Mouse (Mus musculus): ENCODE measurements around the gene Shb.
A peak's percentile ranks its signal among the peaks of the same experiment; 100 is the strongest.

Shb gene

GRCm38 (mm10) chr4:45503816-45504215 is 28.5 kb downstream of the Shb start:
- no peak for DNase-seq (ENCODE audit: low spot score)

- no peak for DNase-seq (ENCODE audit: low spot score)
Measured at GRCm38 (mm10) chr4:45503380-45503779, 28.9 kb downstream of the Shb start.

GRCm38 (mm10) chr4:45502002-45502401 is 30.3 kb downstream of the Shb start:
- no peak for DNase-seq (ENCODE audit: low spot score)

DNA sequence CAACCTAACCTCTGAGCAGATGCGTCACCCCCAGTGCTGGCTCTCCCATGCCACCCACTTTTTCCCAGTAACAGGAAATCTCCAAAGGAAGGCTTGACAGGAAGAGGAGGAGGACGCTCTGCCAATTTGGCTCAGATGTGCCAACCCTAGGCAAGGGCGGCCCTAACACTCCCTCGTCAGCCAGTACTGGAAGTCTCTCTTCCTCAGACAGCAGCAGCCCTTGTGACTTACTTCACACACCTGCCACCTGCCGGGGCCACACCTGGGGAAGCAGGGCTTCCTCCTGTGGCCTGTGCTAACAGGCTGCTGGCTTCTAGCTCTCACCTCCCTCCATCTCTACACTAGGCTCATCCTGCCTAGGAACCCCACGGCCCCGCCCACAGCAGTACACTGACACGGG is 31.9 kb downstream of the Shb start:
- DNase-seq (ENCODE audit: low spot score): no peak

- DNase-seq (ENCODE audit: low spot score): no peak
Measured at GRCm38 (mm10) chr4:45499556-45499955, 32.7 kb downstream of the Shb start.

DNA sequence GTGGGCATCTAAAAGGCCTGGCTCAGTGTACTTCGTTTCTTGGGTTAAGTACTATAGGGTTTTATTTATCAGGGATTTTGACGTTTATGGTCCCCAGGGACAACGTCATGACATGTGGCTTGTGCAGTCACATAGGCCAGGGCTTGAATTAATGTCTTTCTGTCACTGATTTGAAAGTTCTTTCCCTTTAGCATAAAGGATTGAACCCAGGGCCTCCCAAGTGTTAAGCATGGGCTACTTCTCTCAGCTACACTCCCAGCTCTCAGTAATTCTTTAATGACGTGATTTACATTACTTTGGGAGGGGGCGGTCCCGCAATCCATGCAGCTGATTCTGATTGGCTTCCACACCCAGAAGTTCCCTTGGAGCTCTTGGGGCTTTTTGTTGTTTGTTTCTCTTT is 33.2 kb downstream of the Shb start:
- DNase-seq (ENCODE audit: low spot score): no peak

- DNase-seq (ENCODE audit: low spot score): no peak
Measured at GRCm38 (mm10) chr4:45498345-45498744, 33.9 kb downstream of the Shb start.

GRCm38 (mm10) chr4:45497282-45497681 is 35.0 kb downstream of the Shb start:
- DNase-seq (ENCODE audit: low spot score): no peak

GRCm38 (mm10) chr4:45495531-45496201 is 36.6 kb downstream of the Shb start:
- no peak for DNase-seq (ENCODE audit: low spot score)

- no peak for DNase-seq (ENCODE audit: low spot score)
Measured at GRCm38 (mm10) chr4:45493786-45494400, 38.4 kb downstream of the Shb start.

DNA sequence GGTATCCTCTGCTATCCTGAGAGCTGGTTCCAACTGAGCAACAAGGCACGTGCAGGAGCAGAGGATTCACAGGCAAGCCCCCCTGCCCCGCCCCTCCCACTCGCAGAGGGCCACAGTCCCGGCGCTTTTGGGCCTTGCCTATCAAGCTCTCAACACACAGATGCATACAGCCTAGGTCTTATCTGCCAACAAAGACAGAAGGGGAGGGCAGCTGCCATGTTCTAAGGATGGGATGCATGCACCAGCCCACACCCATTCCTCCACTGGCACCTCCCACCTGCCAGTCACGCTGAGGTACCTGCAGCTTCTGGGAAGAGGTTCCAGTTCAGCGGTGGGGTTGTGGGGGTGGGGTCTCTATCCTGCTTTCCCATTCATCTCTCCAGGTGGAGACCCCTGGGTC is 39.2 kb downstream of the Shb start:
- no peak for DNase-seq (ENCODE audit: low spot score)

GRCm38 (mm10) chr4:45492681-45493081 is 39.6 kb downstream of the Shb start:
- DNase-seq (ENCODE audit: low spot score): no peak

DNA sequence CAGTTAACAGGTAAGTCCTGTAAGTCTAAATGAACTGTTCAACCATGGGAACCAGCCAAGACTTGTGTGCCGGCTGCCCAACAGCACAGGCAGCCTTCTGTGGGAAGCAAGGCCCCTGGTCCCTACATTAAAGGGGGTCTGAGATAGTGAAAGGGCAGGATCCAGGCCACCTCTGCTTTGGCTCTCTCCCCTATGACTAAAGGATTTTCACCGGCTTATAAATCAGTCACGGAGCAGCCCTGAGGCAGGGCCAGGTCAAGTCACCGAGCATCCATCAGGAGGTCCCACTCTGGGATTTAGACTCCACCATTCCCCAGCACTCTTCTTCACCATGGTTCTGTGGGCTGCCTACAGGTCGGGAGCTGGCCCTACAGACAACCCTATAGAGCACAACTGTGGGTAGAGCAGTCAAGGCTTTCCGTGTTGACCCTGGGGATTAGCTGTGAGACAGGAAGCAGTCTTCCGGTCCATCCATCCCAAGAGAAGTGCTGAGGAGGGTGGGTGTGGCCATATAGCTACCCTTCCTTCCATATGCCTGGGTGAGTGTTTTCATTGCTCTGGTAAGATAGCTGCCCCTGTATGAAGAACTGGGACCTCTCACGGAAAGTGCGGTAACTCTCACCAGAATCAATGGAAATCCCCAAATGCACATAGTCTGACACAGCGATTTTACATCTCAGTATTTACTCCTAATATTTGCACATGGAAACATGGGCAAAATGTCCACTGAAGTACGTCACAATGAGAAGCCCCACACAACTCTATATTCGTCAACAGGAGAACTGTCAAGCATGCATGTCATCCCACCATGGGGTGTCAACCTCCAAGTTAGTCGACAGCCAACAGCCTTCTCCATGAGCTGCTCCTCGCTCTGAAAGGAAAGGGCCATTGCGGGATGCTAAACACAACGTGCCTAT is 40.3 kb downstream of the Shb start:
- DNase-seq (ENCODE audit: low spot score): no peak

DNA sequence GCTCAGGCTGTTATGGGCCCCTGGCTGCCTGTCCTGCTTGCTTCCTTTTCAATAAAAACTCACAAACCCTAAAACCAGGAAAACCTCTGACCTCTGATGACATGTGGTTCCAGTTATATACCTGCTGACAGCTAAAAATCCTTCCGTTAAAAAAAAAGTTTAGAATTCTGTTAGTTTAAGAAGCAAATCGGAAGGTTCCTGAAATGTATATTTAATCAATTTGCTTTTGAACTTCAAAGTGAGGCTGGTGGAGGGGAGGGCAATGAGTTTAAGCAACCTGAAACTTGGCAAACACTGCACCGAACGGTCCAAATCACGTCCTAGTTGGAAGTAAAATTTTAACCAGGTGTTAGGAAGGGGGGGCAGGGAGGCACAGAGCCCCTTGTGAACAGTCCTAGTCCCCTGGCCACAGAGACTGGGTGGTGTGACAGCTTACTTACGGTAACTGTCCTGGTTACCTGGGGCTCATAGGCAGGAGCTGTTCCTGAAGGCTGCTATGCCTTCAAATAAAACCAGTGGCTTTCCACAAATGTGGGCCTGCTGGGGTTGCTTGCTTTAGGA is 41.1 kb downstream of the Shb start:
- DNase-seq (ENCODE audit: low spot score): no peak

DNA sequence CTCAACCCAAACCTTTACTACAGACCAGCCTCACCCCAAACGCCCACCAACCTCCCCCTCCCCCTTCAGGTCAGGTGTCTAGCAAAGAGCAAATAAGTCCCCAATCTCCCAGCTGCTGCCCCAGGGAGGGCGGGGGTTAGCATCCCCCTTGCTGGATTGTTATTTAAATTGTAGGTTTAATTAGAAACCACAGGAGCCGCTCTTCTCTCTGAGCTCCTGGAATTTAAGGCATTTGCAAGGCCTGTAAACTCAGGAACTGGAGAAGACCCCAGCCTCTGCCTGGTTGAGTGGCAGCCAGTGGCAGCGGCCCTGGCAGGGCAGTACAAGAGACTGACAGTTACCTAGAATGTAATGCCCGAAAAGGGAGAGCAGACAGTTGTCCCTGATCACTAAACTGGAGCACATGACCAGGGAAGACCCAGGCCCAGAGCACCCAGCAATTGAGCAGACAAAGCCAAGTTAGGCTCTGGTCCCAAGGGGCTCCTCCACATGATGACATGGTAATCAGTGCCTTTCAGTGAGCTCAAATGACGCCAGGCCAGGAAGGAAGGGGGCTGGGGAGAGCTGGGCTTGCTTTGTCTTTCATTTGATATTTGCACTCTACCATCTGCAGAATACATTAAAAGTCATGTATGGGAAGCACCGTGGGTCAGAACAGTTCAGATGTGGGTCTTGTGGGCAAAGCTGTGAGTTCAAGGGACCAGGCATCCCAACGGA is 42.1 kb downstream of the Shb start:
- no peak for DNase-seq (ENCODE audit: low spot score)

GRCm38 (mm10) chr4:45489141-45490035 is 42.9 kb downstream of the Shb start:
- DNase-seq (ENCODE audit: low spot score): peak; percentile 54

DNA sequence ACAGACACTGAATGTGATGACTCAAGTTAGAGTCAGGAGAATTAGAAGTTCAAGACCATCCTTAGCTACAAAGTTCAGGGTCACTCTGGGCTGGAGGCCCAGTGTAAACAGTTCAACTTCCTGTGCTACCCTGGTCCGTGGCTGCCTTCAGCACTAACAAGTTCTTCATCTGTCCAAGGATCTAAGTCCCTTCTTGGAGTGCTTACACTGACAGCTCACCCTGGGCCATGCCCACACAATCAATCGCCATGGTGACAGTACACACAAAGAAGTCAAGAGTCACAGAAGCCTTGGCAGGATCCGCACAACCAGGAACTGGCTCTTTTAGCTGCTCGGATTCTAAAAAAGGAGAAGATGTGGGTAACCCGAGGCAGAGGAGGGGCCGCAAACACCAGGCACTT is 44.6 kb downstream of the Shb start:
- DNase-seq (ENCODE audit: low spot score): no peak

DNA sequence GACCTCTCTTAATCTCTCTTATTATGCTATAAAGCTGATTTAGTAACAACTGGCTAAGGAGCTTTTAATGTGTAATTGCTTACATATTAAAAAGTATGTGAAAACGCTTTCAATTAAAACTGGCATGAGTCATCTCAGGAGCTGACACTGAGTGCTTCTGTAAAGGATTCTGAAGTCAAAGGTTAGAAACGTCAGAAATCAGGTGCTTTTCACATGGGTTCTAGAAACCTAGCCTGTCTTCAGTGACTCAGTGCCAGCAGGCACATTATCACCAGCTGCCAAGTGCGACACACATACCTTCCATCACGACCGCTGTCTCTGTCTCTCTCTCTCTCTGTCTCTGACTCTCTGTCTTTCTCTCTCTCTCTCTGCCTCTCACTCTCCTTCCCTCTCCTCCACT is 47.2 kb downstream of the Shb start:
- DNase-seq (ENCODE audit: low spot score): no peak

DNA sequence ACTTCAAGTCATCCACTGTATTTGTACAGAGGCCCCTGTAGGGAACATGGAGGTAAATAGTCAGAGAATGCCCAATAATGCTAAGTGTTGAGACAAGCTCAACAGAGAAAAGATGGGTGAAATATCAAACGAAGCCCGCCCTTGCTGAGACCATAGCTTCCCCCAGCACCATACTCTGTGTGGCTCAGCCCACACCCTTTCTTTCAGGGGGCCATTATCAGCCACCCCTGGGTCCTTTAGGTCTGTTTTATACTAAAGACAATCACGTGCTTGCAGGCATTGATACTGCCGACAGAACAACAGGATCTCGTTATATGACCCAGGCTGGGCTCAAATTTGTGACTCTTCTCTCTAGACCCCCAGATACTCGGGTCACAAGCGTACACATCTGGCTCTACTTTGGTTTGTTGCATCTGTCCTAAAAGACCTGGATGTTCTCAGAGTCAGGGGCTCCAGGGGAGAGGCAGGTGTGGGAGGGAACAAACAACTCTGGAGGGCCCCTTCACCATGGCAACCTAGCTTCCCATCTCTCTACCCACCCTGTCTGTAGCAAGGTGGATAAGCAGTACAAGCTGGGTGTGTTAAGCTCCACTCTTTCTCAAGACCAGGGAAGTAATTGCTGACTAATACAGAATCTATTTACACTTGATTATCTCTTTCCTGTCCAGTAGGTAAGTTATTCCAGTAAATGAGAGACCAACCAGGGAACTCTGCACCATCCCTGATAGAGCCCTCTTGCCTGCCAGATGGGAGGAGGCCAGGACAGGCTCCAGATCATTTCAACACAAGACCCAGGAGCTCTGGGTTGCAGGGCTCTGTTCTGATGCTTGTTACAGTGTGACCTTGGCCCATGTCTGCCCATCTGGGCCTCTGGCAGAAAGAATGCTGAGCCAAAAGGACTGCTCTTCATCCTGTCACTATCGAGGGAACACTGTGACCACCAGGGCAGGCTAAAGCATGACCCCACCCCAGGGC is 48.7 kb downstream of the Shb start:
- no peak for DNase-seq (ENCODE audit: low spot score)

DNA sequence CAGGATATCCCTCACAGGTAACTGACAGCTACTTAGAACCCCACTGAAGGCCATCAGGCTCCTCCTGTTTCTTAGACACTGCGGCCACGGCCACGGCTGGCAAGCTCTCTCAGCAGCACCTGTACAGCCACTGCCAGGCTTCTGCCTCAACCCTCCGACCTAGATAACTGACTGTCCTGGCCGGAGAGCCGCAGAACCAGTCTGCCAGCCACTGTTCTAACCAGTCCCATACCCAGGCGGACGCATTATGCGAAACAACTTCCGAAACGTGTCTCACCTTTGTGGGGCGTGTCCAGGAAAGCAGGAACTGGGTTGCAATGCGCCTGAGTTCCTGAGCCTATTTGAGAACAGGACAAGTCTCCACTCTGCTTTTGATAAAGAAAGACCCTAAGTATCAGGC is 50.0 kb downstream of the Shb start:
- no peak for DNase-seq (ENCODE audit: low spot score)
